Mouse (Mus musculus) gastrocnemius, postnatal 25 days (tissue): ENCODE data around the gene Dnajb1. TPM values are rescaled to one million over a fixed set of nuclear protein-coding genes. Genes with fewer than 3 reads are reported as not detected.

ENCODE experiments used
- DNase-seq: peaks from one replicate; pipeline ENCODE4 v3.0.0; 2022
- total RNA-seq, 2 experiments: library from RNA; stranded (reverse); gene quantifications; 1 replicate in 1 of 2; 2 replicates in 1 of 2; pipeline ENCODE4 v1.2.3; 2021

Gene Dnajb1
- total RNA-seq, 2 experiments from 2014 or later, result 4.6 to 6.0 TPM

DNA sequence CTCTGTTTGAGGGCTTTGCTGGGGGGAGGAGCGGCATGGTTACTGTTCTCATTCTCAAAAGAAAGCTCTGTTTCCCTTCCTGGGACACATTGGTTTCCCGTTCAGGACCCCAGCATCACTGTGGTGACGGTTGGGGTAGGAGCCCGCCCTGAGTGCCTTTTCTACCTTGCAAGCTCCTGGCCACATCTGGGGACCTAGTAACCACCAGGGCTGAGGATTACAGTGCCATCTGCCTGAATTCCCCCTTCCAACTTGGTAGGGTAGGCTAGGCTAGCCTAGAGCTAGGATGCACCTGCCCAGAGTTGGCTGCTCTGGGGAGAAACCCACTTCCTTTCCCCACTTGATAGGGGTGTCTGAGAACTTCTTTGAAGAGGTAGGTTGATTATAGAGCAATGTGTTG lies 3.9 kb downstream of the Dnajb1 start:
- no peak for DNase-seq

DNA sequence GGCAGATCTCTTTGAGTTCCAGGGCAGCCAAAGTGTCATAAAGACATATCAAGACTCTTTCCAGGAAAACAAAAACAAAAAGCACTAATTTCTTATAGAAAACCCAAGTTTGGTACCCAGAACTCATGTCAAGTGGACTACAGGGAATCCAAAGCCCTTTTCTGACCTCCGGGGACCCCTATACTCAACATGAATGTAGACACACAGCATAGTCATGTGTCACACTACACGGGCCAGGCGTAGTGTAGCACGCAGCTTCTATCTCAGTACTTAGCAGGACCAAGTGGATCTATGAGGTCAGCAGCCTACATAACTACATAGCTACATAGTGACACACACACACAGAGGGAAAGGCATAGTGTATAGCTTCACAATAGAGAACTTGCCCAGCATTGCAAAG lies 5.7 kb downstream of the Dnajb1 start:
- DNase-seq, result no peak

DNA sequence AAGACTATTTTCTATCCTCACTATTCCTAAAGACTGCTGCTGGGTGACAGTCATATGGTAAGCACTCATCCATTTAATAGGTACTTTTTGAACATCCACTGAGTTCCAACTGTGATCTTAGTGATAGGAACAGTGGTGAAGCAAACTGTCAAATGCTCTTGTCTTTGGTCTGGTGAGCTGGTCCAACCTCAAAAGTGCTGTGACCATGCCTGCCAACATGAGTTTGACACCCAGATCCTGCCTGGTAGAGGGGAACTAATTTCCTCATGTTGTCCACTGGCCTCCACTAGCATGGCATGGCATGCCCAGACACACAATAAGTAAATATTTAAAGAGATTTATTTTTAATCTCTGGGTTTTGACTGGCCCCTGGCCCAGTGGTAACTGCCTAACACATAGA lies 8.6 kb downstream of the Dnajb1 start:
- DNase-seq, result no peak

DNA sequence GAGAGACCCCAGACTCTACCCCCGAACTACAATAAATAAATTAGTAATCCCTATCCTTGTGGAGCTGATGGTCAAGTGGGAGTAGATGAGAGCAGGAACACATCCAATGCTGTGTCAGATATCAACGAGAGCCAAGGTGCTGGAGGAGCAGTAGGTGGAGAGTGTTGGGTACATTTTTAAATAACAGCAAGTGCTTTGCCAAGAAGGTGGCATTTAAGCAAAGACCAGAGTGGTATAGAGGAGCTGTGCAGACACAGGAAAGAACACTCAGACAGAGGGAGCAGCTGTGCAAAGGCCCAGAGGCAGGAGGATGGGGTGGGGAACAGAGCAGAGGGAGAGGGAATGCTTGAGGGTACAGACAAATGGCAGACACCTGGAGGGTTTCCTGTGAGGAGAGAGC lies 9.1 kb downstream of the Dnajb1 start:
- DNase-seq, result no peak

DNA sequence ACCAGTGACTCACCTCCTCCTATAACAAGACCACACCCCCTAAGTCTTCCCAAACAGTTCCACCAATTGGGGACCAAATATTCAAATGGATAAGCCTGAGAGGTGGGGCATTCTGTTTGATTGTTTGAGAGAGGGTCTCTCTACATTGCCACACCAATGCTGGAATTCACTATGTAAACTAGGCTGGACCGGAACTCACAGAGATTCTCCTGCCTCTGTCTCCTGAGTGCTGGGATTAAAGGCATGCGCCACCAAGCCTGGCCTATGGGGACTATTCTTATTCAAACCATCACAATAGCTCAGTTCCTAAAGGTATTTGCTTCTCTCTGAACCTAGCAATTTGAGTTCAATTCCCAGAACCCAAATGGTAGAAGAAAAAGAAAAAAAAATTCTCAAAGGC lies 10.6 kb downstream of the Dnajb1 start:
- DNase-seq, result no peak

DNA sequence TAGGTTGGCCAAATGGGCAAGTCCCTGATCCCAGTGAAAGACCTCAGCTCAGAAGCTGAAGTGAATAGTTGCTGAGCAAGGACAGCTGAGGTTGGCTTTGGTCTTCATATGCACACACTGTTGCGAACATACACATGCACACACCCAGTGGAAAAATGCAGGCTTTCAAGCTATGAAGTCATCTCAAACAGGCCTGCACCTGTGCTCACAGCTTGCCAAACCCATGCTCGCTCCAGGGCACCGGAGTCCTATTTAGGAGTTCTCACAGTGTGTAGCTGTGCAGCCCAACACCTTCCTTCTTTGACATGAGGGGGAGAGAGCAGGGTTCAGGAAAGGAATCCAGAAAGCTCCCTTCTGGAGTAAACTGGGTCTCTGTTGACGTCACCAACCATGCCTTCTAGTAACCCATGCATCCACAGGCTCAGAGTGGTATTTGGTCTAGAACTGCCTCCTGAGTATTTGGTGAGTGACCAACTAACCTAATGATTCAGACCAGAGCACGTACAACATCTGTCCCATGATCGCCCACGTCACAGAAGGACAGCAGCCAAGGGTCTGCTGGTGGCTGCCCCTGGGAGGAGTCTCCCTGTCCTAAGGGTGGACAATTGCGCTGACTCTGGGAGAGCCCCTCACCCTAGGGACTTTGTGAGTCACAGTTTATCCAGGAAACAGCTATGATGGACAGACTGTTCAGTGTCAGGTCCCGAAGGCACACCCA lies 11.7 kb downstream of the Dnajb1 start:
- no peak for DNase-seq

DNA sequence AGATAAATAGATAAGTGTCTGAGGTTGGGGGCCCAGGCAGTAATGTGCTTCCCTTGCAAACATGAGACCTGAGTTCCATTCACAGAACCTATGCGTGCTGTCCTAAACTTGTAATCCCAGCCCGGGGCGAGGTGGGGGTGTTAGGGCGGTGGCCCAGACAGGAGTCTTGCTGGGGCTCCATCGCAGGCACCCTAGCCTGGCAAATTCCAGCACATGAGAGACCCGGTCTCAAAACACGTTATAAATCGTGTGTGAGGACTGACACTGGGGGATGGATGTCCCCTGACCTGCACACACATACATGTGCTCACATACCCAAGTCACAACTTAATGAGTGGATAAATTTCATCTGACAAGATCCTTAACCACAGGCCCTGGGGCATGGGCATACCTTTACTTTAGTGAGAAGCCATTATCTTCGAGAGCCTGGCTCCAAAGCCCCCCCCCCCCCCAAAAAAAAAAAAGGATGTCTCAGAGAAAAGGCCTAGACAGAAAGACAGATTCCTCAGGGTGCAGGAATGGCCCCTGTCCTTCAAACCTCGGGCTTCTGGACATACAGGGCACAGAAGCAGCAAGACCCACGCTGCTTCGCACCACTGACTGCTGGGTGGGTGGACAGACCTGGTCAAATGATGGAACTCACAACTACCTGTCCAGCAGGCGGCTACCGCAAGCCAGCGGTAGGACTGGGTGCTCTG lies 13.8 kb downstream of the Dnajb1 start:
- no peak for DNase-seq

DNA sequence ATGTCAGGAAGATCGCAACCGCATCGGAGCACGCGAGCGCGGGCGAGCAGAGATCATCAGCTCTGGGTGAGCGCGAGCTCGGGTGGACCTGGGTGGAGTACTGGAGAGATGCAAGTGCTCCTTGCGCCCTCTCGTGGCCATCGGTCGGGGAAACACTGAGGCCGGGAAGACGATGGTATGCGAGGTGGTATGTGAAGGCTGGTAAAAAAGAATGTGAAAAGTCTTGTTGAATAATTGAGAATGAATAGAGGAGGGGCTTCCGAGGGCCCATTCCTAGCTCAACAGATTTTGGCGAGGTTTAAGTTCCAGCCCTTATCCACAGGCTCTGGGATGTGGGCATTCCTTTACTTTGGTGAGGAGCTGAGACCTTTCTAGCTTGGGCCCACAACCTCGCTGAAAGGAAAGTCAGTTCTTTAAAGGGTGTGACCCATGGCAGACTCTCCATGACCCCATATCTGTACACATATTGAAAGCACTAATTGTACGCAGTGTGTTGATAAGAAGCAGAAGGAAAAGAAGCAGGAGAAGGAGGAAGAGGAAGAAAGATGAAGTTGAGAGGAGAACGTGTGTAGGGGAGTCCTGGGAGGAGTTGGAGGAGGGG lies 14.5 kb downstream of the Dnajb1 start:
- peak; percentile 65 for DNase-seq

DNA sequence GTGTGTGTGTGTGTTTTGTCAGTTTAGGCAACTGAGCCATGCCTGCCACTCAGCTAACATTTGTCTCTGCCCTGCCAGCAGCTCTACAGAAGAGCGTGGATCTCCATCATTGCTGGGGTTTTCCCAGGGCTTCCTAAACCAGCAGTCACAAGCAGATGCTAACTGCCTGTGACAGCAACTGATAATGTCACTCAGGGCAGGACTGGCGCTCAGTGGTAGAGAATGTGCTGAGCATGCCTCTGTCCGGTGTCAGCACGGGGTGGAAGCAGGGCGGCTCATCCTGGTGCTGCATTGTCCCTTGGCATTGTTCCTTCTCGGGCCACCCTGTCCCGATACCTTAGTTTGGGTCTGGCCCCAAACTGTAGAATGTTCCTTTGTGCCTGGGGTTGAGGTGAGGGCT lies 15.6 kb downstream of the Dnajb1 start:
- DNase-seq, result no peak

DNA sequence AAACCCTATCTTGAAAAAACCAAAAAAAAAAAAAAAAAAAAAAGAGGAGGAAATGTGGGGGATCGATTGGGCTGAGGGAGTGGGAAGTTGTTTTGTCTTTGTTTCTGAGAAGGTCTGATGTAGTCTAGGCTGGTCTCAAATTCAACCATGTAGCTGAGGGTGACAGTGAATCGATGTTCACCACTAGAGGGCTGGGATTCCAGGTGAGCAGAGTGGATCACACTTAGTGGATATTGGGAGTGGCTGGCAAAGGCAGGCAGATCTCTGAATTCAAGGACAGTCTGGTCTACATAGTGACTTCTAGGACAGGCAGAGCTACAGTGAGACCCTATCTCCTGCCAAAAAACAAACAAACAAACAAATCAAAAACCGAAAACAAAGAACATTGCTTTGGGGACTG lies 16.7 kb downstream of the Dnajb1 start:
- DNase-seq, result no peak

DNA sequence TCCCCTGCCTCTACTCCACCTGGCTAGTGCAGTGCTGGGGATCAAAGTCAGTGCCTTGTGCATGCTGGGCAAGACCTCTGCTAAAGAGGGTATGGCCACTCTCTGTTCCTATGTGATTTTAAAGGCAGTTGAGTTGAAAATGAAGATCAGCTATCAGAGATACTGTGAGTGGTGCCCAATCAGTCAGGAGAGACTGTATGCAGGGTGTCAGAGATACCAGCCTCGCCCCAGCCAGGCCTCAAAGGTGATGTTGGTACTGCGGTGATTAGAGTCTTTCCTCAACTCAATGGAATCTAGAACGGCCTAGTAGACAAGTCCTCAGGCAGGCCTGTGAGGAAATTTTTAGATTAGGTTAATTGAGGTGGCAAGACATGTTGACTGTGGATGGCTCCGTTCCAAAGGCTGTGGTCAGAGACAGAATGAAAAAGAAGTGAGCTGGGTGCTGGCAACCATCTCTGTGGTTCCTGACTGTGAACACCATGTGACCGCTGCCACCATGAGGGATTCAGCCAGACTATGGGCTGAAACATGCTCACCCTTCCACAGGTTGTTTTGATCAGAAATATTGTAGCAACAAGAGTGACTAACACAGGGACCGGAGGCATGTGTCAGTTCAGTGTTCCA lies 17.8 kb downstream of the Dnajb1 start:
- no peak for DNase-seq

DNA sequence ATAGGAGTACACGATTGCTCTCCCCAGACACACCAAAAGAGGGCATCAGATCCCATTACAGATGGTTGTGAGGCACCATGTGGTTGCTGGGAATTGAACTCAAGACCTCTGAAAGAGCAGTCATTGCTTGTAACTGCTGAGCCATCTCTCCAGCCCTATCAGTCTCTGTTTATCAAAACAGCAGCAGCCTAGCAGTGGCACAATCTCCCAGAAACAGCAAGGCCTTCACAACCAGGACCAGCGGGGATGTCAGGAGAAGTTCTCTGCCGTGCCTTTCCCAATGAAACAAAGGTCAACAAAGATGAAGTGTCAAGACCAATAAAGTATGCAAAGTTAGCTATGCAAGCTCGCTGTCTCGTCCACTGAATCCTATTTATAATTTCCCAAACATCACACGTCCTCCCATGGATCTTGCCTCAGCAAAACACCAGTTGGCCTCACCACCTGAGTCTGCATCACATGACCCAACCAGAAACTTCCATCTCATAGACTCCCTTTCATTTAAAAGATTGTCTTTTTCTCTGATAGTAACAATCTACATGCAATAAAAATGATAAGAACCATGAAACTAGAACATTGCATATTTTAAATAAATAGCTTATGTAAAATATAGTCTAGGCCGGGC lies 24.2 kb downstream of the Dnajb1 start:
- DNase-seq, result no peak

DNA sequence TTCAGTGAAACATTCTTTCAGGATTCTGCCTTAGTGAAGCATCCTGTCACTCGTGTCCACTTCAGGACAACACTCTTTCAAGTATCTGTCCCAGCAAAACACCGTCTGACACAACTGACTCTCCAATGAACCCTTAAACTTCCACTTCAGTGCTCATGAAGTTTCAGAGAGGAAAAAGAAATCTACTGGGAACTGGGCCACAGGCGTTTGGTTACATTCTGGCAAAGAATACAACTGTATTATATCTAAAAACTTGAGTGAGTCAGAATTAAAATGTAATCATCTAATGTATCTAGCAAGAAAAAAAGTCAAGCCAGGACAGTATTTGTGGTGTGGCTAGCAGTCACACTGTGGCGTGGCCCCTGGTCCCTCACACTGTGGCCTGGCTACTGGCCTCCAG lies 30.9 kb downstream of the Dnajb1 start:
- DNase-seq, result no peak

DNA sequence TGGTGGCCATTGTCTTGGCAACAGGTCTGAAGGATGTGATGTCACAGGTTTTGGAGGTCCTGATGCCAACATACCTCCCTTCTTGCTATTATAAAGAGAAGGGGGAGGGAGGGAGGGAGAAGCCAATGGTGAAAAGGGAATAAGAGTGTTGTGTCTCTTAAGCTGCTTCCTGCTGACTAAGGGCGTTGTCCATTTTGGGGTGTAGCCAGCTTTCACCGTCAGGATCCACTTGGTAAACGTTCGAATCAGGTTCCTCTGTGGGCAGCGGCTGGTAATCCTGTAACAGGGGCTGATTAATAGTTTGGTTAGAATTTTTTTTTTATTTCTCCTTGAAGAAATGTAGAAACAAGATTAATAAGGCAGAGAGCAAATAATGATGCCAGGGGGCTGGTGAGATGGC lies 31.7 kb downstream of the Dnajb1 start:
- DNase-seq, result no peak

DNA sequence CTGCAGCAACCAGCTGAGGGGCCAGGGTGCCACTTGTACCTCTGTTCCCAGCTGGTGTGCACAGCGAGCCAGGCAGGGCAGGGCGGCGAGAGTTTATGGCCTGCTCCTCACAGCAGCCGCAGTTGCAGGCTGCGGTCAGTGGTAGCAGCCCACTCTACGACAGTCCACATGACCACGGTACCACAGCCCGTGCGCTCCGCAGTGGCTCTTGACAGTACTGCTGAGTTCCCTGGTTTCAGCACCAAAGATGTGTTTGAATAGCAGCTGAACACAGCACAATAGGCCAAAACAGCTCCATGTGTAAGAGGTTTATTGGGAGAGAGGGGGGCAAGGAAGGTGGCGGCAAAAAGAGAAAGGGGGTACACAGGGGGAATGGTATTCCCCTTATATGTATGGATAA lies 39.5 kb downstream of the Dnajb1 start:
- DNase-seq, result no peak

DNA sequence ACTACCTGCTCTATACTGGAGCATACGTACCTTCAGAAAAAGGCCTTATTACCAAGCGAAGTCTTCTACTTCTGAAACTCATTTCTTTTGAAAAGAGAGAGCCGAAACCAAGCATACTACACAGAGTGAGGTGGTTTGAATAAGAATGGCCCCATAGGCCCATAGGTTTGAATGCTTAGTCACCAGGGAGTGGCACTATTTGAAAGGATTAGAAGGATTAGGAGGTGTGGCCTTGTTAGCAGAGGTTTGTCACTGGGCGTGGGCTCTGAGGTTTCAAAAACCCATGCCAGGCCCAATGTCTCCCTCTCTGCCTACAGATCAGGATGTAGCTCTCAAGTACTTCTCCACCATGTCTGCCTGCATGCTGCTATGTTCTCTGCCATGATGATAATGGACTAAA lies 40.0 kb downstream of the Dnajb1 start:
- DNase-seq, result no peak

DNA sequence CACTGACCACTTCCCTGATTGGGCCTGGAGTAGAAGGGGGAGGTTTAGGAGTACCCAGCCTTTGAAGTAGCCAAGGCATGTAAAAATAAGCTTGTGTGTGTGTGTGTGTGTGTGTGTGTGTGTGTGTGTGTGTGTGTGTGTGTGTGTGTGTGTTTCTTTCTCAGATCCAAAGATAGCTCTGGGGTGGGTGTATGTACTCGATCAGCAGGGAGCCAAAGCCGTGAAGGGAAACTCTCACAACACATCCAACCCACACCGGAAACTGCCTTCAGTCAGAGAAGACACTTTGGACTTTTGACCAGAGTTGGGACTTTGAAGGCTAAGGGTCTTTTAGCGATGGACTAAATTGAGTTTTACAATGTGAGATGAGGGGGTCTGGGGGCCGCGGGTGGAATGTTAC lies 41.7 kb downstream of the Dnajb1 start:
- no peak for DNase-seq

DNA sequence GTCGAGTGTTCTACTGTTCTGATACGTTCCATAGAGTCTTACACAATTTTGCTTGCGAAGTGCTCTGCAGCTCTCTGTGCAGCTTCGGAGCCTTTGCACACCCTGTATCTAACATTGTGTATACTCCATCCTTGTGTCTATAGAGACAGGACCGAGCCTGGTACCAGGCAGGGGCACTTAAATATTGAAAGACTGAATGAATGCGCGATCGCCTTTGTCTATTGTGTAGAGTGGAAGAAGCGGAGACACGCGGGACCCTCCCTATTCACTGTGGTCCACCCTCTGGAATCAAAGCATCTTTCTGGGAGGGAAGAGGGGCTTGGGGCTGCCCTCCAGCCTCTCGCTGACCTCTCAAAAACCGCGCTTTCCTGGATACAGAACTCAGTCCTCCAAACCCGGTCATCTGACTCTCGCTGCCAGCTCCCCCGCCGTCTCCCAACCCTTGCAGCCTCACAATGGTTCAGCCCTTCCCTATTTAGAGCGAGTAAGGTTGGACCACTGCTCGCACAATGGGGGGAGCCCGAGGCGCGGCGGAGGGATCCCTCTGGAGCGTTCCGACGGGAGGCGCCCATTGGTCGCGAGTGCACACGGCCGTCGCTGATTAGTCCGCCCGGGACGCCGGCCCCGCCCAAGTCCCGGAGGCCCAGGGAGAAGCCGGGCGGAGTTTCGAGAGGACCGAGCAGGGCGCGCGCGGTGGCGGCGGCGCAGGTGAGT lies 44.2 kb downstream of the Dnajb1 start, which contains the start of gene Gipc1:
Gene Gipc1, plus strand, starts transcription at position 648 of the 714 bp plus-strand sequence.
- peak; percentile 97 for DNase-seq

DNA sequence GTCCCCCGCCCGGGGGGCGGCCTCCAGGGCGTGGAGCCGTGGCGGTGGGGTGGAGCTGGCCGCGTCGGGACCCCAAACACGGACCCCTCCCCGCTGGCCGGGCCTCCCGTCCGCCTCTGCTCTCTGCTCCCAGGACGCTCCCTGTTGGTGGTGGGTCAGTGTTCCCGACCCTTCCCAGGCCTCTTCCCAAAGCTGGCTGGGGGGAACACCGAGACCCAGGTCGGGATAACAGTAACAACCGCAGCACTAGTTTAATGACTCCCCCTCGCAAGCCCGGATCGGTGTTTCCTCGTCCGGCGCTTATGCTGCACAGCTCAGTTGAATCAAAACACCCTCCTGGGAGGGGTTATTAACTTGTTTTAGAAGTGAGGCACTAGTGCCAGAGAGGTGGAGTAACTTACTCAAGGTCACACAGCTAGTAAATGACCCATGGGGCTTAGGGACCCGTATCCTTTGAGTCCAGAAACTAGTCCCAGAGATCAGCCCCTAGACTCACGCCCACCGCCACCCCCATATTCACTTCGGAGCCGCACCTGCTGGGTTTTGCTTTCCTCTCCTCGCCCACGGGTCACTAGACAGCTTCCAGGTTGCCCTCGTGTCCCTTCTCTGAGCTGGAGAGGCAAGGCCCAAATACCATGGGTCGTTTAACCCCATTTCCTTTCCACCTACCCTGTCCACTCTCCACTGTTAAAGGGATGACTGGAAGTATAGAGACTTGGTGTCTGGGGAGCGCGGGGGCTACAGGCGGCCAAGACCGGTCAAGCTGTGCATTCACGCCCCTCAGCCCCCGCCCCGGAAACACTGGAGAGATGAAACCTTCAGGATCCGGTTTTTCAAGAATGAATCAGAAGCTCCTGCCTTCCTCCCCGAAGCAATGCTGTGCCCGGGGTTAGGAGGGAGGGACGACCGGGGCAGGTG lies 45.0 kb downstream of the Dnajb1 start:
- no peak for DNase-seq

DNA sequence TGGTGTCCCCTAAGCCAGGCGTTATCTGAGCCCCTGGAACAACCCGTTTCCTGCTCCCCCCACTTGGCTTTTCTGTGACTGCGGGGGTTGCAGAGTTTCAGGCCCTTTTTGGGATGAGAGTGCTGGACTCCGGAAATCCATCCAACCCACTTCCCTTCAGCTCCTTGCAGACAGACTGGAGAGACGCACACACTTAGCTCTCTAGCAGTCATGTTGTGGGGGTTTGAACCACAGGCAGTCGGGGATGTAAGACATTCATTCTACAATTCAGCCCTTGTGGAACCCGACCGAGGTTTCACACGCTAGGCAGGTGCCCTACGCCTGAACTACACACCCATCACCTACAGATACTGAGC lies 45.6 kb downstream of the Dnajb1 start:
- no peak for DNase-seq

DNA sequence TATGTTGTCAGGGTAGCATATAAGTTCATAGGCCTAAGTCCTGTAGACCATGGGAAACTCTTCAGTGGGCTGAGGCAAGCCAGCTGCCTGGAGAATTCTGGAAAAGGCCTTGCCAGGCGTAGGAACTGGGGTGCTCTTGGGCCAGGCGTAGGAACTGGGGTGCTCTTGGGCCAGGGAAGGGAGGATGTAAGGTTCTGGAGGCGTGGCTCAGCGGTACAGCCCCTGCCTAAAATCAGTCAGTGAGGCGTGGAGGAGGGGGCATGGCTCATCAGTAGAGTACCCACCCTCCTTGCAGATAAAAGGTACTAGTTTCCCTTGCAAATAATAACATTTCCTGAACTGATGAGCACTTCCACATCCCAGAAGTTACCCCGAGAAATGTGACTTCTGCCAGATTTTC lies 46.7 kb downstream of the Dnajb1 start:
- DNase-seq, result no peak
